Mouse (Mus musculus): Measurements from ENCODE around the gene Ccdc42.

- TF ChIP-seq CTCF (IDR thresholded peaks at IDR 0.05; ENCODE audit: low read depth, low read length) (no peak), POLR2A (IDR thresholded peaks at IDR 0.05; ENCODE audit: insufficient read depth, low read length) (no peak), EP300 (IDR thresholded peaks at IDR 0.05; ENCODE audit: insufficient read depth, low read depth, low read length) (no peak)
Measured at GRCm38 (mm10) chr11:68580566-68580965, 6.3 kb upstream of the Ccdc42 start.

Measured in ES-Bruce4 (cell line).